Mouse (Mus musculus) layer of hippocampus, adult 9-10 months (tissue): ENCODE results near the gene Gramd1b.
A peak's percentile ranks its signal among the peaks of the same experiment; 100 is the strongest.

Source experiments
- DNase-seq: peaks from one replicate; pipeline ENCODE4 v3.0.0; 2022; ENCODE audit warnings: low spot score

The Gramd1b gene

DNA sequence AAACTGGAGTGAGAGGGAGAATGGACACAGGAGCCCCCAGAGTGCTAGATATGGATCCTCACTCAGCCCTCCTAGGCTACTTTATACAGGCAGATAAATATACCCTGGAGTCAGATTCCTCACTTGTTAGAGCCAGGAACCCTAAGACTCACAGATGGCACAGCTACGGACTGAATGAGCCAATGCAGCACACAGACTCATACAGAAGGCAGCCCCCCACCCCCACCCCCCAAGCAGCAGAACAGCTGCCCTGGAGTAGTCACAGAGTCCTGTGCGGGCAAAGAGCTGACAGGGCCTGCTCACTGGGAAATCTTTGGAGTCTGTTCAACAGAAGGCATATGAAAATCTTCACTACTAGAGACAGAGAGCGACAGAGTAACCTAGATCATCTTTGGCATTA lies 223.9 kb downstream of the Gramd1b start:
- DNase-seq: no peak

DNA sequence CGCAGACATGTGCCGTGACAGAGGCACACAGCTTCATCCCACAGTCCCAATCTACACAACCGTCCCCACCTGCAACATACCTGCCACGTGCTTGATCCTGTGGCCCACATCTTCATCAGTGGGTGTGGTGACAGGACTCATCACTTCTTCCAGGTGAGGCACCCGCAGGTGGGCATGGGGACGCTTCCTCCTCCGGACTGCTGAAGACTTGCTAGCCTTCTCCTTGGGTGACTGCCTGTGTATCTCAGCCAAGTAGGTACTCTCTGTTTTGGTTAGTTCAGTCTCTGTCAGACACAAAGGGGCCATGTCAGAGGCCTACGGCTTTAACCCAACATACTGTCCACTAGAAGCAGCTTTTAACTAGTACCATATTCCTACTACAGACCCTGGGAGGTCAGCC lies 226.9 kb downstream of the Gramd1b start:
- DNase-seq: no peak

DNA sequence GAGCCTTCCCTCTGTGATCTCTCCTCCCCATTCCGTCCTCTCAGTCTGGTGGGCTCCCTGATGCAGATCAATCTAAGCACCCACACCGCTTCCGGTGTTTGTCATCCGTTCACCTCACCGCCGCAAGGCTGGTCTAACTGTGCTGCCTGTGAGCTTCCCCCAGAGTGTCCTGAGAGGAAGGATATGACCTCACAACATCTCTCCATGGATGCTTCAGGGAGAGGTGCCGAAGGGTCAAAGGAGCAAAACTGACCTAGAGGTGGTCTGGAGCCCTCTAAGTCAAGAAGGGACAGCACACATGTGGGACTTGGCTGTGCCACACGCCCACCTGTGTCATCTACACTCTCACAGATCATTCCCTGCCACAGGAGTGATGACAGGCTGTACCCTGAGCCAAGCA lies 228.8 kb downstream of the Gramd1b start:
- no peak for DNase-seq

DNA sequence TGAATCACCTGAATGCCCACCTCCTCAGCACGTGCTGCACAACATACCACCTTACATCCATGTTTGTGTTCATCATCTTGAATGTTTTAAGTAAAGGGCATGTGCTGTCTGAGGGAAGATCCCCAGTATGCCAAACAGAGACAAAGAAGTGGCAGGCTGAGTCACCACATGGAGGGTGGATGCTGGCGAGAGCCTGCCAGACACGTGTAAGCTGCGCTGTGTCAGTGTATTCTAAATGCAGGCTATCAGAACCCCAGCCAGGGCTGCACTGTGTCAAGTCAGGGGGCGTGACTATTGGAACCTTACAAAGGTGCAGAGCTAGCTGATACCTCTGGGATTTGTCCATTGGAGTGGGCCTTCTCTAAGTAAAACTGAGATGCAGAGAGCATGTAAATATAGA lies 229.7 kb downstream of the Gramd1b start:
- DNase-seq: no peak

DNA sequence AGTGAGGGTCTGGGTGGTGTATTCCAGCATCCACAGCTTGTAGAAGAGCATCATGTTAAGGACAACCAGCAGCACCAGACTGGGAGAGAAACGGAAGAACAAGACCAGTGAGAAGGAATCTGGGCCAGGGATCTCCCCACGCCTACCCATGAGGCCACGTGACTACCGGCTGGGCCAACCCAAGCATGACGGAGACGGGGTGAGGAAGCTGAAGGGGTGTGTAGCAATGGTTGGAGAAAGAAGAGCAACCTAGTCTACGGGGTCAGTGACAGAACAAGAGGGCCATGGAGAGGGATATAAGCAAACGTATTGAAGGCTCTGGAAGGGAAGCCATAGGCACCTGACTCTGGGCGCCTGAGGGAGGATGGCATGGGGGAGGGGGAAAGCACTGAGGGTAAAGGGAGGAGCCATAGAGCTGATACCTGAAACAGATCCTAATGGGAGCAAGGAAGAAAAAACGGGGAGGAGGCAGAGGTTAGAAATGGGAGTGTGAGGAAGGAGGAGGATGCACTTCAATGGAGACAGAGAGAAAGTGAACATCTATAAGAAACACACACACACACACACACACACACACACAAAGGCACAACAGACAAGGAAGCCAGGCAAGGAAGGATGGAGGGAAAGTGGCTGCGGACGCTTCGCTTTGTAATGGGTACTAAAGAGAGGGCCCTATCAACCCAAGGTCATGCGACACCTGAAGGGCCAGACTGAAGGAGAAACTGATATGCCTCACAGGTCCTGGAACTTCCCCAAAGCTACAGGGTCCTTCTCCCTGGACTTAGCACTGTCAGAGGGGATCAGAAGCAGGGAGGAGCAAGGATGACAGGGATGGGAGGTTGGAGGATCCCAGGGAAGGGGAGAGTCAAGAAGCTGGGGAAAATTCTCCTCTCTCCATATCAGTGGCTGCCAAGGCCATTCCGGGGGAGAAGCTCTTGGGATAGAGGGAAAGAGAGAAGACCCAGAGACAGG lies 230.9 kb downstream of the Gramd1b start:
- no peak for DNase-seq

DNA sequence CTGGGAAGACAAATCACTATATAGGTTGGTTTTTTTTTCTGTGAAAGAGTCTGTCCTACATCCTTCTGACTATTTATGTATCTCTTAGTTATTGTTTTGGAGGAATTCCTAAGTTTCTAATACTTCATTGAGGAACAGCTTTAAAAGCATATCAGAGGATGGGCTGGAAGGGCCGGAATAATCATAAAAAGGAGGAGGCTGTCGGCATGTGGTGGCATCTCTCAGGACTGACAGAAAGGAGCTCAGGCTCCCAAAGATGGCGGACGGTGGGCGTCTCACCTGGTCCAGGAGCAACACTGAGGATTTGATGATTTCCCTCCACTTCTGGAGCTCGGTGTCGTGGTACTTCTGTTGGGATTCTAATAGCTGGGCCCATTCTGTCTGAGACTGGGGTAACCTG lies 231.9 kb downstream of the Gramd1b start:
- no peak for DNase-seq

DNA sequence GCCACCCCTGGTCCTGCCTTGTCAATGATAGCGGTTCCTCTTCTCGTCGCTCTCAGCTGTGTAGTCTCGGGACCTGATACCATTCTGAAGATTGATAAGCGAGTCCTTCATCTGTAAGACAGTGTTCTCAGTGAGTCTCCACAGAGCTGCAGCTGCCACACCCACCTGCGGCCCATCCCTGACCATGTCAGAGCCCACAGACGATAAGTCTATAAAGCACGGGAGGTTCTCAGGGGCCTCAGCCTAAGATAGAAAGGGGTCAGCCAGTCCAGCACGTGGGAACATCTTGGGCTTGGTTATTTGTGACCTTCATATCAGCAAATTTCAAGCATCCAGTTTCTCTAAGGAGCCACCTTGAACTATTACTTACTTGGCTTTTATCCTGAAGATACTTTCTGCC lies 233.2 kb downstream of the Gramd1b start:
- DNase-seq: no peak

DNA sequence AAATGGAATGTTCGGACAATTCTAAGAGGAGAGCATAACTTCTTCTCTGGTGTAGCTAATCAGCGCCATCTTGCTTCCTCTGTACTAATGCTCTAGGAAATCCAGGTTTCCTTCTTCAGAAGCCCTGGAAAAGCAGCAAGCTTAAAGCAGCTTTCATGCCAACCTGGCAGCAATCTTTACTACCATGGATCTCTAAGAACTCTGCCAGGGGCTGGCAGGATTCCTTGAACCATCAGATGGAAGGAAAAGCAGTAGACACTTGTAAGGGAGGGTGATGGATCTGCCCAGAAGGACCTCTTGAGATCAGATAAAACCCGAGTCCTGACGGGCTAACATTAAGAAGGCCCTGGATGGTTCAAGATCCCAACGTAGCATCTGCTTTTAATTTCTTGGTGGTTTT lies 234.9 kb downstream of the Gramd1b start:
- DNase-seq: no peak

DNA sequence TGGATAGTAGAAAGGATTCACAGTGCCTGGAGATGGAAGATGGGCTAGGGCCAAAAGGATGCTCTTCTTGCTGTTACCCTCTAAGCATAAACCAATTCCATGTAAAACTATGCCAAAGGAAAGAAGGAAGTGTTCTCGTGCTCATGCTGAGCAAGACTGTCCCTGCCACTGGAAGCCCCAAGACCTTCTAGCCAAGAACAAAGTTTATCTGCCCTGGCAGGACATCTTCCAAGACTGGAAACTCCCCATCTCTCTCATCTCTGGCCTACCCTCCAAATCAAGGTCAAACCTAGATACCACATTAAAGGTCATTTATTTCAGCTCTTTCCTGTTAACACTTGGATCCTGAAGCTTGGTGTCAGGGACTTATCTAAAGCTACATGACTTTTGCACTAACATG lies 236.3 kb downstream of the Gramd1b start:
- DNase-seq: no peak

DNA sequence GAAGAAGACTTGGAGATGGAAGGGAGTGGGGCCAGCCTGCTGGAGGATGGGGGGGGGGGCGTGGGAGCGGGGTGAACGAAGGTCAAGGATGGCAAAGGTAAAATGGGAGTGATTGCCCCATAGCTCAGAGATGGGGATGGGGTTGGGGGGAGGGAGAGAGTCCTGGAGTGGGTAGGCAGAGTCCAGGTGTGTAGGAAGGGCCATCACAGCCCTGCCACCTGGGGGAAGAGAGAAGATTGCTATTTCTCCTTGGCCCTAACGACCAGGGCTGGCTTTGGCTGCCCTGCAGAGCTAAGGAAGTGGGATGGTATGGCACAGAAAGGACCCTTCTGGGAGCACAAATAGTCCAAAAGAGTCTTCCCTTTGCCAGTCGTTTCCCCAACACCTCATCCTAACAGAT lies 237.0 kb downstream of the Gramd1b start:
- no peak for DNase-seq

DNA sequence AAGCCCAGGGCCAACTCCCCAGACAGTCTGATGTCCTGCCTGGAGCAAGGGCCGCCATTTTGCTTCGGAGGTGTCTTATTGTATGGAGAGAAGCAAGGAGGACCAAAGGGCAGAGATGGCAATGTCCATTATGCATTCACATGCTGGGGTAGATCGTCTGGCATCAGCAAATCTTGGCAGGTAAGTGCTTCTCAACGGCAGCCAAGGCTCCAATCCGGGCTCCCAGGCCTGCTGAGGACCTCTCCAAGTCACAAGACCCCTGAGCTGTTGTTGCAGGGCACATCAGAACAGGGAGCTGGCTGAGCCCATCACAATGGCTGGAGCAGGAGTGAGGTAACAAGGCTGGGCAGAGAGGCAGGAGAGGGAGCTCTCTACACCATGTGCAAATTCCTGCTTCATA lies 237.4 kb downstream of the Gramd1b start:
- DNase-seq: no peak

DNA sequence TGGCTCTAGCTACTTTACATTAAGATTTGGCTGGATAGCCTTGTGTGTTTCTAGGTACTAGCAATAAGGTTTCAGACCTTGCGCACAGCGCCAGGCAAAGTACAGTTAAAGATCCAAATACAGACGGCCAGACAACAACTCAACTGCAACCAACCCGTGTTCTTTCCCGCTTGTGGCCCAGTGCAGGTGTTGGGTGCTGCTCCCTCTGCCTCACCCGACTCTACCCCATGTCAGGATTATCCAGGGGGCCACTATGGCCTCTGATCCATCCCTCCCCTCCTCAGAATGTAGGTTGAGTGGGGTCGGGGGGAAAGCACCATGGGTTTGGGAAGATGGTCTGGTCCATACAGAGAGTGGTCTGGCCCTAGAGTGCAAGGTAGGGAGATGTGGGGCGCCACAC lies 237.9 kb downstream of the Gramd1b start:
- no peak for DNase-seq

DNA sequence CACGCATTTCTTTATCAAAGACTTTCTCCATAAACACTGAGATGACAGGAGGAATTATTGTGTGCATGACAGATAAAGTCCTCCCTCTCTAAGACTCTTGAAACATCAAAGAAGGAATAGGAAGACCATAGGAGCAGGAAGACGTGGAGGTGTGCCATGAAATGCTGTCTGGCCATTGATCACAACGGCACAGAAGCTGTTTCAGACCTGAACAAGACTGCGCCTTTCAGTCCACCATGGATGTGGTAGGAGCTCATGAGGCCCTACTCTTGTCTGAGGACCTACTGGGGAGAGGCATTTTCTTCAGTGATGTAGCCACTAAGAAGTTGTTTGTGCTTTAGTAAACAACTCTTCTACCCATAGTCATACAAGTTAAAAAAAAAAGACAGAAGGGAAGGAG lies 238.7 kb downstream of the Gramd1b start:
- DNase-seq: no peak

DNA sequence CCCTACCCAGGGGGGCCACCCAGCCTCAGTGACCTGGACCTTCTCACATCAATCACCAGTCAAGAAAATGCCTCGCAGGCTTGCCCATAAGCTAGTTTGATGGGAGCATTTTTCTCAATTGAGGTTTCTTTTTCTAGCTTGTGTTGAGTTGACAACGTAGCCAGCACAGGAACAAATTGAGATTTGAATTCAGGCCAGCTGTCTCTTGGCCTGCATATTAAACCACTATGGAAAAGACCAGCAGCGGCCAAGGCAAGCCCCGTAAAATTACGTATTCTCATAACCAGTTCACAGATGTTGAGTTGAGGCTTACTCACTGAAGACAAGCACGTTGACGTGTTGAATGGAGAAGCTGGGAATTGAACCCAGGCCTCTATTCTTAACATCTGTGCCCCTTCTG lies 248.2 kb downstream of the Gramd1b start:
- no peak for DNase-seq

DNA sequence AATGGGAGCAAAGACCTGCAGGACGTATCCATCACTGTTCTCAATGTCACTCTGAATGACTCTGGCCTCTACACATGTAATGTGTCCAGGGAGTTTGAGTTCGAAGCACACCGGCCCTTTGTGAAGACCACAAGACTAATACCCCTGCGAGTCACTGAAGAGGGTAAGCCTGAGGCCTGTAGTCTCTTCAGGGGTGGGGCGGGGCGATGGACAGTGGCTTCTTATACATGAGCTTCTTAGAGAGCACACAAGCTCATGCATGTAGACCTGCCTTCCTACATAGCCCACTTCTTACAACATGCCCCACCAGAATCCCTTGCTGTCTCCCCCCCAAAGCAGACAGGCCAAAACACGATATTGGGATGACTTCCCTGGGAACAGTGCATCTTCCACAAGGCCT lies 251.7 kb downstream of the Gramd1b start:
- DNase-seq: no peak

DNA sequence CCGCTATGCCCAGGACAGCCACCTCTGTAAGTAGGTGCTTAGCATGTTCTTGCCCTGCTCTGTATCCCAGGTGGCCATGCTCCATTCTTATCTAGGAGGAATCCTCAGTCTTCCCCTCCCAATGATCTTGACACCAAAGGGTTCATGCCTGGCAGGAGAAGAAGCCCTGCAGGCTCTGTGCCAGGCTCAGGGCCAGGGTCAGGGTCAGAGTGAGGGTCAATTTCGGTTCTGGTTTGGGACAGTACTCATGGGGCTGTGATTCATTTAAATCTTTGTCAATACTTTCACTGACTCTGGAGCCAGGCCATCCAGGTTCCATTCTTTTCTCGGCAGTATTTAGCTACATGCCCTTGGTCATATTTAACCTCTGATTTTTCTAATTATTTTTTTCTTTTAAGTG lies 253.5 kb downstream of the Gramd1b start:
- DNase-seq: no peak

DNA sequence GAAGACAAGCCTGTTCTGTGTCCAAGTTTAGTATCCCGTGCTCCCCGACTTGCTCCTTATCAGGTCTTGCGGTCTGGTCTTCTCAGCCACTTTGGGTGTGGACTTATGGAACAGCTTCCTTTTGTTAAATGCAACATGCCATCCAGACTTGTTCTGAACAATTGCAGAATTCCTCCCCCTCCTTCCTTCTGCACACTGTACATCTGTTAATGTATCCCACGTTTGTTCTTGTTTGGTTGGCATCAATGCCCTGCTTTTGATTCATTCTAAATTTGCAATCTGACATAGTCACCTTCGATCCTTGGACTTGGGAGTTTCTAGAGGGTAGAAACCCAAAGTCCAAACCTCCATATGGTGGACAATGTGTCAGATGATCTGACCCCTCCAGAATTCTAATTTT lies 255.3 kb downstream of the Gramd1b start:
- DNase-seq: peak; percentile 65

DNA sequence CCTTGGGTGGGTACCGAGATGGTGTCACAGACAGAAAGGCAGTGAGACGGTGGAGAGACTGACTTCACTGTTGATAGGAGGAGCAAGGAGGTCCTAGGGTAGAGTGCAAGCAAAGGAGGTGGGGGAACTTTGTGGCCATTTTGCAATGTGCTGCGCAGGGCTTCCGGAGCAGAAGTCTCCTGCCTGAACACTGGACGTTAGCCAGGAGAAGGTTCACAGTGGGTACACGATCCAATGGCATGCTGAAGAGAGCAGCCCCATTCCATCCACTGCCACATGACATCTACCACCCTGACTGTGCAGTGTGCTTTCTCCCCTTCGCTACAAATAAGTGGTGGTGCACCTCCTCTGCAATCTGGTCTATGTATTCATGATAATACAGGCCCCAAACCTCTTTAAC lies 258.4 kb downstream of the Gramd1b start:
- no peak for DNase-seq

DNA sequence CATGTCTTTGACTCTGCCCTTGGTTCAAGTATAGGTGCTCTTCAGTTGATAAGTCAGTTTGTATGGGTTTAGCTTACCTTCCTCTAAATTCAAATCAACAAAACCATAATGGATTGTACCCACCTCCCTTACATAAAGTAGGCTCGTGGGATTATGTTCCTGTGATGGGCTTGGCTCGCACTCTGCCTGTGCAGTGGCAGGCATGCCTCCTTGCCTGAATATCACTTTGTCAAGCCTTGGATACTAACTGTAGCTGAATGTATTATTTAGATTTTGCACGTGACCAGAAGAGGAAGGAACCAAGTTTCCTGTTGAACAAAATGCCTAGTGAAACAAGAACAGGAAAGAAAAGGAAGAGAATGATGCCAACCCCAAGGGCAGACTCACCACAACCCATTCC lies 260.1 kb downstream of the Gramd1b start:
- DNase-seq: no peak

DNA sequence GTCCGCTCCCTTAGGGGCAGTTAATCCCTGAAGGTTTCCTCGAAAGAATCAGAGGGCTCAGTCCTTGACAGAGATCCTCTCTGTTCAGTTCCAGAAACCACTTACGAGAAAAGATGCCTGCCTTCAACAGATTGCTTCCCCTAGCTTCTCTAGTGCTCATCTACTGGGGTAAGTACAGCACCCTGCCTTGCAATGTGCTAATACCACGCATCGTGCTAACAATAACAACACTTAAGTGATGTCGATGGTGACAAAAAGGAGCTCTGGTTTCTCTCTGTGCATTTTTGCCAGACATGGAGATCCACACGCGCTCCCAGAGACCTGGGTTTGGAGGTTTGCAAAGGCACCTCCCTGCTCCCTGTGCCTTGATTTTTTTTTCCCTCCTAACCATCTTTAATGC lies 261.3 kb downstream of the Gramd1b start:
- no peak for DNase-seq

DNA sequence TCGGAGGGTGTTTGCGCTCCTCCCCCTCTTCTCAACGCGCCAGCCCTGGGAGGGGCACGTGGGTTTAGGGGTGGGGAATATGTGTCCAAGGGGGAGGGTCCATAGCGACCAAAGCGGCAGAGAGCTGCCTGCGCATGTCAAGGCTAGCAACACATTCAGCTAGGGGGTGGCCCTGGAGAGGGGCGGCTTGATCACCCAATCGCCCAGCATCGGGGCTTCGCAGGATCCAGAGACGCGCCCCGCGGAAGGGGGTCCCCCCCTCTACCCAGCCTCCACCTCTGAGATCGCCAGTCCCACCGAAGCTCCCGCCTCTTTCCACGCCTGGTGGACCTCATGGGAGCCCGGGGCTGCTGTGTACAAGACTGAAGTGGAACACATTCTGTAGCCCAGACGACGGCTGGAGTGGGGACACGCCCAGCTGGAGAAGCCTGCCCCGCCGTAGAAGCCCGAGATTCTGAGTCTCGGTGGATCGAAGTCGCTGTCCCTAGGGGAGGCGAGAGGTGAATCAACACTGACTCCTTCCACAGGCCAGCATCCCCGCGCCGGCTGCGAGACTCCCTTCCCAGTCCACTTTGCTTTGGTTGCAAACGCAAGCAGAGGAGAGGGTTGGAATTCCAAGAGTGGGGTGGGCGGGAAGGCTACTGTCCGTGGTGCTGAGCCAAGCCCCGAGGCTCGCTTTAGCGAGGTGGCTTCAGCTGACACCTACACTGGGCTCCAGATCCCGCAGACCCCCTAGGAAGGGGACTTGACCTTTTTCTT lies 261.9 kb downstream of the Gramd1b start, which contains the start of gene Scn3b:
Gene Scn3b (plus strand): TSS at position 115 of the 759 bp plus-strand sequence.
- no peak for DNase-seq

DNA sequence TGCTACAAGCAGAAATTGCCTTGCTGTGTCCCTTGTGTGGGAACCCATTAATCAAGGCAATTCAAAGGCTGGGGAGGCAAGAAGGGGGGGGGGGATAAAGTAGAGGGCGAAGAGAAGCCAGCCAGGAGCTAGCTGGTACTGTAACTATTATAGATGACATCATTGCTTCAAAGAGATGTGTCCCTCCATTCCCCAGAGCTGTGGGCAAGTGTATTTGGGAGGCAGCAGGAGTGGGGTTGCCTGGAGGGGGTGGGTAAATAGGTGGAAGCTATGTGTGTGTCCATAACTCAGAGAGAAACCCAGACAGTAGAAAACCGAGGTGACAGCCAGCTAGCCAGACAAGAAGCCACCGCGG lies 262.5 kb downstream of the Gramd1b start:
- no peak for DNase-seq

DNA sequence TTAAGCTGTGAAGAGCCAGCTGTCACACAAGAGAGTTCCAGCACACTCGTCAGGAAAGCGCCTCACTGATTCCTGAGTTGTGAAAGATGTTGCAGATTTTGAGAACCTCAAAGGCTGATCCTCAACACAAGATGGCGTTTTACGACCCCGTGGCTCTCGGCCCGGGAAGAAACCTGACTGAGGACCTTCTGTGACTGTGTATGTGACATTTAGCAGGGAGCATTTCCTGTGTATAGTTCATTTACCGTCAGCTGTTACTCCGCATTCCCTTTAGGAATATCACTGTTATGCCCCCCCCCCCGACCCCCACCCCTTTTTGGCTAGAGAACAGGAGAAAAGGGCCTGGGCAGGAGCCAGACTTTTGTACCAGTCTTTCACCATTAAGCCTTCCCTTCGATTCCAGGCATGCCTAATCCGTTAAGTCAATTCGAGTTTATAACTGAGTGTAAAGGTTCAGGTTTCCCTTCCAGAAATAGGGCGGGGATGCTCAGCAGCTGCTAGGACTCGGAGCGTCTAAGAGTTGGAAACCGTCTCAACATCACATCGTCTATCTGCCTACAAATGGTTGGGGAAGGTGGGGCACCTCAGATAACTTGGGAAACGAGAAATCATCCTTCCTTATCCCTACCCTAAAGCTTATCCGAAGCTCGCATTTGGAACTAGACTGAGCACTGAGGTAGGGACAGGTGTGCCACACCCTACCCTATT lies 263.0 kb downstream of the Gramd1b start:
- no peak for DNase-seq
